In genomic region chr3:30593719-30594485, GRCm38 (mm10) we compare ENCODE assay signal across 10 mouse cellular contexts. TPM values are rescaled to one million over a fixed set of nuclear protein-coding genes. Genes with fewer than 3 reads are reported as not detected.
DNase-seq lines count a peak whose midpoint lies in the region; ATAC-seq and TF ChIP-seq lines count a peak whose summit lies in the region.
"Had no signal": no experiment of that assay in that cellular context is flagged by ENCODE, and none has a peak within 500 bp of the region (broad histone marks: within the 10 kb centered on the region; RNA-seq: fewer than 3 reads in every experiment).

No protein-coding gene starts in this region.

- H3K27me3 ChIP-seq in forebrain, embryonic 14.5 days (replicated peaks; ENCODE audit: control insufficient read depth, insufficient read depth, low read length) = no peaks in the 10 kb centered on the region
- peaks cover 32% of the 10 kb centered on the region for H3K27me3 ChIP-seq in forebrain, embryonic 10.5 days (ENCODE audit: poor library complexity, severe bottlenecking)
- no peaks in the 10 kb centered on the region for H3K27me3 ChIP-seq in stomach, postnatal 0 days (ENCODE audit: control insufficient read depth, insufficient read depth, low read length)

- no peak overlapping the region for H3K4me3 ChIP-seq in forebrain, embryonic 14.5 days (ENCODE audit: low read depth, low read length)
- no peak overlapping the region for H3K4me3 ChIP-seq in forebrain, embryonic 10.5 days
- H3K4me3 ChIP-seq in stomach, postnatal 0 days (ENCODE audit: low read depth, low read length) = no peak overlapping the region

- H3K36me3 ChIP-seq in forebrain, embryonic 14.5 days (ENCODE audit: control insufficient read depth, insufficient read depth, low read length) = no peaks in the 10 kb centered on the region
- no peaks in the 10 kb centered on the region for H3K36me3 ChIP-seq in forebrain, embryonic 10.5 days (replicated peaks)
- no peaks in the 10 kb centered on the region for H3K36me3 ChIP-seq in stomach, postnatal 0 days (ENCODE audit: control insufficient read depth, insufficient read depth, low read length)
- H3K36me3 ChIP-seq: midbrain, embryonic 10.5 days had no signal

- no peak overlapping the region for H3K9ac ChIP-seq in forebrain, embryonic 14.5 days (ENCODE audit: low read length)
- H3K9ac ChIP-seq in stomach, postnatal 0 days (ENCODE audit: low read length) = no peak overlapping the region

- 0 out of 2 replicates have a peak, but pooled peaks cover 2% of the 10 kb centered on the region for H3K4me1 ChIP-seq in forebrain, embryonic 14.5 days (ENCODE audit: control insufficient read depth, insufficient read depth, low read length)
- peaks cover 16% of the 10 kb centered on the region for H3K4me1 ChIP-seq in forebrain, embryonic 10.5 days
- no peaks in the 10 kb centered on the region for H3K4me1 ChIP-seq in stomach, postnatal 0 days (replicated peaks; ENCODE audit: control insufficient read depth, insufficient read depth)

- peak; percentile 45 for TF ChIP-seq CTCF in stomach, postnatal 0 days (IDR thresholded peaks at IDR 0.05; ENCODE audit: low read depth)

- TF ChIP-seq EP300 in stomach, postnatal 0 days (optimal IDR thresholded peaks at IDR 0.05) = no peak

- H3K4me2 ChIP-seq in forebrain, embryonic 14.5 days (ENCODE audit: low read length) = no peak overlapping the region
- no peak overlapping the region for H3K4me2 ChIP-seq in stomach, postnatal 0 days (replicated peaks; ENCODE audit: low read depth)

- WGBS in forebrain, embryonic 14.5 days = 76% methylated on average over 4 of the region's 4 CpGs
- 73% methylated on average over 4 of the region's 4 CpGs for WGBS in forebrain, embryonic 10.5 days
- WGBS in stomach, postnatal 0 days = 76% methylated on average over 4 of the region's 4 CpGs

- H3K9me3 ChIP-seq in forebrain, embryonic 14.5 days (replicated peaks; ENCODE audit: control insufficient read depth, low read length) = no peaks in the 10 kb centered on the region
- H3K9me3 ChIP-seq in forebrain, embryonic 10.5 days = no peaks in the 10 kb centered on the region
- H3K9me3 ChIP-seq in stomach, postnatal 0 days (ENCODE audit: control insufficient read depth, low read length) = no peaks in the 10 kb centered on the region
- H3K9me3 ChIP-seq: midbrain, embryonic 10.5 days had no signal

- ATAC-seq in forebrain, embryonic 14.5 days = no peak; the same call in 1 of the 2 replicates
- ATAC-seq in stomach, postnatal 0 days (ENCODE audit: low FRiP score, low TSS enrichment) = no peak

- no peak overlapping the region for H3K27ac ChIP-seq in forebrain, embryonic 14.5 days (ENCODE audit: low read depth, low read length)
- no peak overlapping the region for H3K27ac ChIP-seq in forebrain, embryonic 10.5 days
- no peak overlapping the region for H3K27ac ChIP-seq in stomach, postnatal 0 days (replicated peaks)
- H3K27ac ChIP-seq: midbrain, embryonic 10.5 days had no signal

- DNase-seq in forebrain, embryonic 14.5 days (ENCODE audit: low spot score) = peak; percentile 26
- no peak for DNase-seq in forebrain, embryonic 10.5 days (ENCODE audit: extremely low spot score, low spot score)
- DNase-seq in thymus, postnatal 14 days = peak; percentile 26
- DNase-seq in thymus, postnatal 25 days = no peak
- DNase-seq in kidney, postnatal 14 days = peak; percentile 39
- DNase-seq in stomach, postnatal 0 days (ENCODE audit: low spot score) = no peak
- DNase-seq in gastrocnemius, postnatal 4 days (ENCODE audit: low spot score in 2 of 2) = no peak
- DNase-seq in urinary bladder, postnatal 4 days (ENCODE audit: low spot score in 2 of 2) = no peak
- DNase-seq: heart, adult 18-20 months had no signal

RNA-seq across cellular contexts. Expression of gene Actrt3, which starts 5.8 kb away (rescaled TPM):
- polyA plus RNA-seq in forebrain, embryonic 14.5 days (2014; fragmentation: Nextera tagmentation; extraction: Ambion mirVana) = 0.17 and 0.25 TPM in 2 replicates
- 0.09 and 0.17 TPM in 2 replicates for polyA plus RNA-seq in forebrain, embryonic 10.5 days (2016; fragmentation: Nextera tagmentation; extraction: Ambion mirVana)
- not detected in 2 replicates for polyA plus RNA-seq in stomach, postnatal 0 days (2015; fragmentation: Nextera tagmentation; extraction: Ambion mirVana)
- not detected for total RNA-seq in gastrocnemius, postnatal 4 days (2021)
- total RNA-seq: heart, adult 18-20 months had no signal

RNA-seq across cellular contexts. Expression of gene Mynn, which starts 8.0 kb away (rescaled TPM):
- polyA plus RNA-seq in forebrain, embryonic 14.5 days (2014; fragmentation: Nextera tagmentation; extraction: Ambion mirVana) = 35.4 and 40.8 TPM in 2 replicates
- polyA plus RNA-seq in forebrain, embryonic 10.5 days (2016; fragmentation: Nextera tagmentation; extraction: Ambion mirVana) = 29.9 and 31.0 TPM in 2 replicates
- polyA plus RNA-seq in stomach, postnatal 0 days (2015; fragmentation: Nextera tagmentation; extraction: Ambion mirVana) = 11.2 and 12.0 TPM in 2 replicates
- total RNA-seq in gastrocnemius, postnatal 4 days (2021) = 10 to 100 TPM; 16.5 to 22.0 TPM

RNA-seq across cellular contexts. Expression of gene Mecom, which starts 46.1 kb away (rescaled TPM):
- polyA plus RNA-seq in forebrain, embryonic 14.5 days (2014; fragmentation: Nextera tagmentation; extraction: Ambion mirVana) = 3.2 and 4.0 TPM in 2 replicates
- 26.7 and 26.9 TPM in 2 replicates for polyA plus RNA-seq in forebrain, embryonic 10.5 days (2016; fragmentation: Nextera tagmentation; extraction: Ambion mirVana)
- 25.7 and 27.9 TPM in 2 replicates for polyA plus RNA-seq in stomach, postnatal 0 days (2015; fragmentation: Nextera tagmentation; extraction: Ambion mirVana)
- 10 to 100 TPM; 15.6 to 18.0 TPM for total RNA-seq in gastrocnemius, postnatal 4 days (2021)

RNA-seq across cellular contexts. Expression of gene Lrriq4, which starts 50.4 kb away (rescaled TPM):
- not detected in 2 replicates for polyA plus RNA-seq in forebrain, embryonic 14.5 days (2014; fragmentation: Nextera tagmentation; extraction: Ambion mirVana)
- polyA plus RNA-seq in forebrain, embryonic 10.5 days (2016; fragmentation: Nextera tagmentation; extraction: Ambion mirVana) = not detected in 2 replicates
- 0.10 TPM in 1 of 2 replicates, not detected in the other for polyA plus RNA-seq in stomach, postnatal 0 days (2015; fragmentation: Nextera tagmentation; extraction: Ambion mirVana)
- total RNA-seq in gastrocnemius, postnatal 4 days (2021) = not detected
- total RNA-seq: heart, adult 18-20 months had no signal
- polyA plus RNA-seq: midbrain, embryonic 10.5 days had no signal

RNA-seq across cellular contexts. Expression of gene Lrrc34, which starts 53.8 kb away (rescaled TPM):
- 1.3 and 1.6 TPM in 2 replicates for polyA plus RNA-seq in forebrain, embryonic 14.5 days (2014; fragmentation: Nextera tagmentation; extraction: Ambion mirVana)
- 2.0 and 2.4 TPM in 2 replicates for polyA plus RNA-seq in forebrain, embryonic 10.5 days (2016; fragmentation: Nextera tagmentation; extraction: Ambion mirVana)
- polyA plus RNA-seq in stomach, postnatal 0 days (2015; fragmentation: Nextera tagmentation; extraction: Ambion mirVana) = 0.15 and 0.23 TPM in 2 replicates
- total RNA-seq in gastrocnemius, postnatal 4 days (2021) = not detected

Comparison
In these comparisons a context has a peak if more than half of its experiments do, and no peak if none do; other contexts are left out.
1. DNase-seq: peak in forebrain, embryonic 14.5 days (single experiment), thymus, postnatal 14 days (single experiment) and kidney, postnatal 14 days (single experiment); none in forebrain, embryonic 10.5 days (single experiment), thymus, postnatal 25 days (single experiment), stomach, postnatal 0 days (single experiment), gastrocnemius, postnatal 4 days (0 of 2) and urinary bladder, postnatal 4 days (0 of 2).